Mouse (Mus musculus) midbrain, embryonic 11.5 days (tissue): ENCODE measurements at regions not wholly inside any gene's neighbourhood (a gene's known extent, or its start where the extent isn't known, plus 50 kb on each side); places are given as distances from the start of the nearest gene placed in this dataset.

Experiments used
- ATAC-seq: fragments of 200-750 bp; cut with Nextera tagmentation; 2 replicates; pipeline ENCODE4 v1.8.0; 2017; ENCODE audit warnings: moderate TSS enrichment, moderate library complexity; ENCODE audit not compliant: low FRiP score
- DNase-seq: peaks from one replicate; pipeline ENCODE4 v3.0.0; 2015; ENCODE audit warnings: low spot score; ENCODE audit errors: missing footprints
- H3K27ac ChIP-seq: fragments of 300-500 bp; sonication (generic); 2 replicates; pipeline ENCODE4 v1.5.1; 2014; ENCODE audit warnings: low read depth, low read length
- H3K27me3 ChIP-seq: fragments of 300-500 bp; sonication (generic); 2 replicates; pipeline ENCODE4 v1.6.1; 2014; ENCODE audit warnings: mild to moderate bottlenecking, low read length, moderate library complexity, mixed read lengths; ENCODE audit not compliant: control insufficient read depth, insufficient read depth
- H3K36me3 ChIP-seq: fragments of 300-500 bp; sonication (generic); 2 replicates; pipeline ENCODE4 v1.6.1; 2014; ENCODE audit warnings: mild to moderate bottlenecking, low read length, moderate library complexity, mixed read lengths; ENCODE audit not compliant: control insufficient read depth, insufficient read depth
- H3K4me1 ChIP-seq: fragments of 300-500 bp; sonication (generic); 2 replicates; pipeline ENCODE4 v1.6.1; 2014; ENCODE audit warnings: low read length; ENCODE audit not compliant: control insufficient read depth, insufficient read depth
- H3K4me2 ChIP-seq: fragments of 300-500 bp; sonication (generic); 2 replicates; pipeline ENCODE4 v1.6.1; 2014; ENCODE audit warnings: mild to moderate bottlenecking, moderate library complexity
- H3K4me3 ChIP-seq: fragments of 300-500 bp; sonication (generic); 2 replicates; pipeline ENCODE4 v1.5.1; 2014; ENCODE audit warnings: low read depth, low read length
- H3K9ac ChIP-seq: fragments of 300-500 bp; sonication (generic); 2 replicates; pipeline ENCODE4 v1.6.1; 2014; ENCODE audit warnings: low read length
- H3K9me3 ChIP-seq: fragments of 300-500 bp; sonication (generic); 2 replicates; pipeline ENCODE4 v1.6.1; 2016; ENCODE audit warnings: low read length; ENCODE audit not compliant: control insufficient read depth
- WGBS: fragments of 180-500 bp; shearing (Covaris S2); extraction: QIAGEN DNeasy Blood & Tissue Kit; methylation state at CpG from one replicate; pipeline ENCODE4 v1.1.7; 2014; 5-methylcytosine and 5-hydroxymethylcytosine counted together

DNA sequence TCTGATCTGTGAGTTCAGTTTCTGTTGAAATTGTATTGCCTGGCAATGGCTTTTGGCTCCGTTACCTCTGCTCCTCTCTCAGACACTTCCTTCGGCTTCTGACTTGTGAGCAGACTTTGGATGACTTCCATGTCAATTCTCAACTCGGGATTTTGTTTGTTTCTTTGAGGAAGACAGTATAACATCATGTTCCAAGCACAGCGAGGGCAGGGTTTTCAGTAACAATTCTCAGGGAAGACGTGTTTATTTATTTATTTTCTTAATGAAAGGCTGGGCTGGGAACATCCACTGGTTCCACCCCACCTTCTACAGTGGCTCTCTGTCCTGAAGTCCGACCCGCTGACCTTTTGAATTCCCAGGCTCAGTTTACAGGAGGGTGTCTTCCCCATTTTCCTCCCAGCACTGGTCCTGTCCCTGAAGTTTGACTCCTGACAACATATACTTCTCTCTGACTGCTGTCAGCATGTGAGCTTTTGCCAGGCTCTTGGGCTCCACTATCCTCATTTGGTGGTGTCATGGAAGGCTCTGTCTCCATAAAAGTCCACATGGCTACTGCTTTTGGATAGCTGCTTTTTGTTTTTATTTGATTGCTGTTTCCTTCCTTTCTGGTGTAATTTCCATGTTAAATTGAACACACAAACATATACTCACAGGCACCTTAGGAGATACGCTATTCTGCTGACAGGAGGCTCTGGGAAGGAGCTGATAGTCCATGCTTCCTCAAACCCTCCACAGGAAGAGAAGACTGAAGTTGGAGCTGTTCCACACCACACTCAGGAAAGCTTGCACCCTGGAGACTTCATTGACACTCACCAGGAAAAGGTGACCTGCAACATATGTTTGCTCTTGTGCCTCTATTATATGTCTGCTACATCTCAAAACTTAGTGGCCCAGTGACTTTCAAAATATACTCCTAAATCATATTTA, 624.9 kb upstream of the Igfbp3 start:
- DNase-seq, result no peak

DNA sequence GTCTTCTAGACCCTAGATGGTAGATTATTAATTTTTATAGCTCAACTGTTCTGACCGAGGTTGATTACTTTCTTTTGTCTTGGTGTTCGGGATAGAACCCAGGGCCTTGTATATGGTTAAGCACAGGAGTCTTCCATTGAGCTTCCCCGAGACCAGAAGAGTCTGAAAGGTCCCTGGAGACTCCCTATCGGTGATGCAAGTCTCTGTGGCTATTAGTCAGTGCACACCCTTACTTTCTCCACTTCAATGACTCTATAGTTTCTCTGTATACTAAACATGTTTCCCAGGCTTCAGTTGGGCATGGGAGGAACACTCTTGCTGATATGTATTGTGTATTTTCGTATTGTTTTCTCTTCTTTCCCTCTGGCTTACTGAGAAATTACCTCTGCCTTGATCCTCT, 623.8 kb upstream of the Igfbp3 start:
- H3K4me3 ChIP-seq, result no peak overlapping the region
- H3K27me3 ChIP-seq, result no peaks in the 10 kb centered on the region
- no peaks in the 10 kb centered on the region for H3K4me1 ChIP-seq
- H3K27ac ChIP-seq, result no peak overlapping the region
- 80% methylated on average over 5 of the region's 5 CpGs for WGBS
- no peak overlapping the region for H3K4me2 ChIP-seq
- ATAC-seq, result no peak
- no peak overlapping the region for H3K9ac ChIP-seq
- no peak for DNase-seq
- H3K36me3 ChIP-seq, result no peaks in the 10 kb centered on the region
- H3K9me3 ChIP-seq, result no peaks in the 10 kb centered on the region

More for the DNA sequence above, 624.9 kb upstream of the Igfbp3 start:
- H3K9me3 ChIP-seq, result no peaks in the 10 kb centered on the region
- no peaks in the 10 kb centered on the region for H3K27me3 ChIP-seq
- no peak overlapping the region for H3K27ac ChIP-seq
- WGBS, result 72% methylated on average over 8 of the region's 8 CpGs
- H3K4me1 ChIP-seq, result no peaks in the 10 kb centered on the region
- no peak for ATAC-seq
- H3K4me3 ChIP-seq, result no peak overlapping the region
- H3K9ac ChIP-seq, result no peak overlapping the region
- no peaks in the 10 kb centered on the region for H3K36me3 ChIP-seq
- H3K4me2 ChIP-seq, result no peak overlapping the region

DNA sequence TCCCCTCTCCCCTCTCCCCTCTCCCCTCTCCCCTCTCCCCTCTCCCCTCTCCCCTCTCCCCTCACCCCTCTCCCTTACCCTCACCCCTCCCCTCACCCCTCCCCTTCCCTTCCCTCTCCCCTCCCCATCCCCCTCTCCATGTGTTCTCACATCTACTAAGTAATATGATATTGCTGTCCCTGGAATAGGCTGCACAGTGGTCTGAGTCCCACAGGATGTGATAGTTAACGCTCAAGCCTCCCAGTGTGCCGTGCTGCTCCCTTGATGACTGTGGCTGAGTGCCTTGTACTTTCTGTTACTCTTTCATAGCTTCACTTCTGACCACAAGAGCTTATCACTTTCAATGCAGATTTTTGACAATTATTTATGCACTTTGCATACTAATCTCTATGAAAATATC, 620.4 kb upstream of the Igfbp3 start:
- Histone ChIP-seq H3K9me3 (no peaks in the 10 kb centered on the region), H3K27ac (no peak overlapping the region), H3K4me1 (no peaks in the 10 kb centered on the region), H3K27me3 (no peaks in the 10 kb centered on the region), H3K4me3 (no peak overlapping the region), H3K4me2 (no peak overlapping the region), H3K36me3 (no peaks in the 10 kb centered on the region), H3K9ac (no peak overlapping the region)
- 89% methylated on average over 2 of the region's 2 CpGs for WGBS
- DNase-seq (no peak), ATAC-seq (no peak)

DNA sequence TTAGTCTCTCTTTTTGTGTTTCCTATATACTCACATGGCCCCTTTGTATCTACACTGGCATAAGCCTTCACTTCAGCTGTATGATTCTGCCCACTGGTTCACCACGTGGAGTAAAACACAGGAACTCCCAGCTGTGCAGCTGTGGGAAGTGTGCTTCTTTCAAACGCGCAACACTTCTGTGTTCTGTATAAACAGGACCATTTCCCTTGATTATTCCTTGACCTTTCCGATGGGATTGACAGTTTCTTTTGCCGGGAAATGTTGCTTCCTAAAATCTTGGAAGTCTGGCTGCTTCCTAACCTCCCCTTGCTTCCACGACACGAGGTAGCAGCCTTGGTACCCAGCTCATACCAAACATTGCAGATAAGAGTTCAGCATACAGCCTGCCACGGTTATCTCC, 618.7 kb upstream of the Igfbp3 start:
- WGBS, result 74% methylated on average over 8 of the region's 8 CpGs
- ATAC-seq, result no peak
- H3K36me3 ChIP-seq, result no peaks in the 10 kb centered on the region

DNA sequence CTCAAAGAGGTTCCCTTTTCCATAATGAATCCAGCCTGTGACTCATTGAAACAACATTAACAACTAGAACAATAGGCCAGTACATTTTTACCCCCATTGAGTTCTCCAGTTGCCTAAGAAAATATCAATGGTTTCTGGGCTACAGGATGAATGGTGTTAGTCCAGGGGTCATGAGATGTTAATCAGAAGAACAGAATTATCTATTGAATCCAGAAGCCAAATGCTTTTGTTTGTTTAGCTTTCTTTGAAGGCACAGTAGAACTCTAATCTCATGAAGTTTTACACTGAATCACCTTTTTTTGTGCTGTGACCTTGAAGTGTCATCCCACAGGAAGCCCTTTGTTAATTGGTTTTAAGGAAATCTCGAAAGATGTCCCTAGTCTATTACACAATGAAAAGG, 616.0 kb upstream of the Igfbp3 start:
- Histone ChIP-seq H3K9me3 (no peaks in the 10 kb centered on the region), H3K27me3 (no peaks in the 10 kb centered on the region), H3K4me3 (no peak overlapping the region), H3K4me2 (no peak overlapping the region), H3K27ac (no peak overlapping the region), H3K36me3 (no peaks in the 10 kb centered on the region), H3K9ac (no peak overlapping the region), H3K4me1 (no peaks in the 10 kb centered on the region)
- 40% methylated on average over 1 of the region's 1 CpGs for WGBS
- ATAC-seq (no peak), DNase-seq (no peak)

More for the DNA sequence above, 618.7 kb upstream of the Igfbp3 start:
- Histone ChIP-seq H3K27me3 (no peaks in the 10 kb centered on the region), H3K9ac (no peak overlapping the region), H3K27ac (no peak overlapping the region), H3K9me3 (no peaks in the 10 kb centered on the region), H3K4me1 (no peaks in the 10 kb centered on the region), H3K4me2 (no peak overlapping the region), H3K4me3 (no peak overlapping the region)
- no peak for DNase-seq

DNA sequence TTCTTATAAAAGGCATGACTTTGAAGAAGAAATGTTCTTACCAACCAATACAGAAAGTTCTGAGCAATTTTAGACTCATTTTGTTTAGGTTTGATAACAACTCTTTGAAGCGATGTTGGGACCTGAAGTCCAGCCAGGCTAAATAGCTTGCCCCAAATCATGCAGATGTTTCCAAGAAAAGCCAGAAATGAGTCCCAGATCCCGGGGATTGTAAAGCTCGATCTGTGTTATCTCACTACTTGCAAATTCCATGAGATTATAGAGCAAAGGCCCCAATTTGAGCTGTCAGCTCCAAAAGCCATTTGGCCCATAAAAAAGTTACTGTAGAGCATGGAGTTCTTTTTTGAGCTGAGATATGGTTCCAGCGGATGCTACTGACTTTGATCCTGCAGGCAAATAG, 614.3 kb upstream of the Igfbp3 start:
- no peak overlapping the region for H3K27ac ChIP-seq
- no peak for ATAC-seq

DNA sequence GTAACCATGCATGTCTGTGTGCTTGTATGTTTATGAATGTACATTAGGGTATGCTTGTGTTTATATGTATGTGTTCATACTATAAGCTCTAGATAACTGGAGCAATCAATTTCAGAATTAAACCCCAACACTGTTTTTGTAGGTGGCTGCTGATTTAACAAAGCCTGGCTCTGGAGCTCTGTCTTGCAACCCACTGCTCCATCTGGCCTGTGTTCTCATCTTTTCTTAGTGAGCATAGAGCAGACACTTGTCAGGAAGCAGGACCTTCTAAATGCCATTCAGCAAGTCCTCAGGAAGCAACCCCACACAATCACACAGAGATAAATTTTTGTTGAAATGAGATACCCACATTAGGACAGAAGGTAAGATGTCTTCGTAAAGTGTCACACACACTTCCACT, 613.7 kb upstream of the Igfbp3 start:
- Histone ChIP-seq H3K27ac (no peak overlapping the region), H3K9ac (no peak overlapping the region), H3K36me3 (no peaks in the 10 kb centered on the region), H3K27me3 (no peaks in the 10 kb centered on the region), H3K4me1 (no peaks in the 10 kb centered on the region), H3K4me2 (no peak overlapping the region), H3K4me3 (no peak overlapping the region), H3K9me3 (no peaks in the 10 kb centered on the region)
- no peak for ATAC-seq
- no peak for DNase-seq
- 92% methylated on average over 1 of the region's 1 CpGs for WGBS

More for the DNA sequence above, 614.3 kb upstream of the Igfbp3 start:
- no peak overlapping the region for H3K9ac ChIP-seq
- no peak overlapping the region for H3K4me3 ChIP-seq
- no peaks in the 10 kb centered on the region for H3K27me3 ChIP-seq
- no peaks in the 10 kb centered on the region for H3K4me1 ChIP-seq
- H3K36me3 ChIP-seq, result no peaks in the 10 kb centered on the region
- H3K9me3 ChIP-seq, result no peaks in the 10 kb centered on the region
- 91% methylated on average over 4 of the region's 4 CpGs for WGBS
- no peak for DNase-seq
- no peak overlapping the region for H3K4me2 ChIP-seq

DNA sequence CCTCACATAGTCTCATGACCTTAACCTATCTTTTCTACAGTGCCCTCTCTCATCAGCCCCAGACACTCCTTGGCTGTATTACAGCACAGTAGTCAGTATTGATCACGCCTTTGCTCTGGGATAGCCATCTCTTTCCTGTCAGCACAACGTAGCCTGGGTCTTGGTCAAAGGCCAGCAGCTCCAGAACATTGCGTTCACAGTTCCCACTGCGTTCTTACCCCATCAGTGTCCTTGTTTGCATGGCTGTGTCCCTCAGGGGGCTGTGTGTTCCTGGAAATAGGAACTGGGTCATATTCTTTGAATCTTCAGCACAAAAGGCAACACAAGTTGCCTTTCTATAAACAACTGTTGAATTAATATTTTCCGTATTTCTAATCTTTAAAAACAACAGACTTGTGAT, 602.0 kb upstream of the Igfbp3 start:
- no peaks in the 10 kb centered on the region for H3K4me1 ChIP-seq
- no peak overlapping the region for H3K9ac ChIP-seq
- WGBS, result 83% methylated on average over 5 of the region's 5 CpGs
- no peaks in the 10 kb centered on the region for H3K9me3 ChIP-seq
- no peak overlapping the region for H3K27ac ChIP-seq
- no peak for DNase-seq
- no peaks in the 10 kb centered on the region for H3K27me3 ChIP-seq
- no peaks in the 10 kb centered on the region for H3K36me3 ChIP-seq
- no peak overlapping the region for H3K4me3 ChIP-seq
- ATAC-seq, result no peak
- no peak overlapping the region for H3K4me2 ChIP-seq

DNA sequence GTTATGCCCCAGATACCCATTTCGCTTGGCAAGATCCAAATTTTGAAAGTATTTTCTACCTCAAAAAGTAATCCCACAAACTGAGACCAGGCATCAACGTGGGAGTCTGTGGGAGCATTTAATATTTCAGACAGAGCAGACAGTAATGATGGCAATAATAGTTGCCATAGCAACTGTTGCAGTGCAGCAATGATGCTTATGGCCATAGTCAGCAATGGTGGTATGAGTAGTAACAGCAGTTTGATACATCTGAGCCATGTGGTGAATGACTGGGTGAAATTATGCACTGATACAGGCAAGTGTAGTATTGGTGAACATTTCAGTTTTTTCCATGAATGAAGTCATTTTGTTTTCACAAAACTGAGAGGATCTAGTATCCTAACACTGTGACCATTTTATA, 600.8 kb upstream of the Igfbp3 start:
- no peak overlapping the region for H3K27ac ChIP-seq
- WGBS, result 87% methylated on average over 2 of the region's 2 CpGs
- H3K4me2 ChIP-seq, result no peak overlapping the region
- no peak overlapping the region for H3K9ac ChIP-seq
- DNase-seq (no peak), ATAC-seq (no peak)
- H3K4me1 ChIP-seq, result no peaks in the 10 kb centered on the region
- H3K4me3 ChIP-seq, result no peak overlapping the region
- H3K9me3 ChIP-seq, result no peaks in the 10 kb centered on the region
- no peaks in the 10 kb centered on the region for H3K36me3 ChIP-seq
- no peaks in the 10 kb centered on the region for H3K27me3 ChIP-seq
